Mouse (Mus musculus) liver, adult 10 weeks (tissue): ENCODE measurements around the gene Cfap99. TPM values are rescaled to one million over a fixed set of nuclear protein-coding genes. Genes with fewer than 3 reads are reported as not detected.

Experiments
- polyA plus RNA-seq: library from polyadenylated mRNA; stranded (reverse); fragments of 350-450 nt; fragmentation: Illumina TruSeq; extraction: RNeasy Lipid Tissue Mini Kit (QIAGEN cat#74804); gene quantifications from one replicate; pipeline ENCODE4 v1.2.3, GENCODE M21; 2014; ENCODE audit warnings: low read depth, low replicate concordance

Gene Cfap99
- polyA plus RNA-seq: not detected

GRCm38 (mm10) chr5:34288154-34288716 is at the start of gene Cfap99, which contains the start of gene Zfyve28:
Cfap99 (plus strand) TSS chr5:34288600.
Zfyve28 (minus strand) TSS chr5:34288449.

DNA sequence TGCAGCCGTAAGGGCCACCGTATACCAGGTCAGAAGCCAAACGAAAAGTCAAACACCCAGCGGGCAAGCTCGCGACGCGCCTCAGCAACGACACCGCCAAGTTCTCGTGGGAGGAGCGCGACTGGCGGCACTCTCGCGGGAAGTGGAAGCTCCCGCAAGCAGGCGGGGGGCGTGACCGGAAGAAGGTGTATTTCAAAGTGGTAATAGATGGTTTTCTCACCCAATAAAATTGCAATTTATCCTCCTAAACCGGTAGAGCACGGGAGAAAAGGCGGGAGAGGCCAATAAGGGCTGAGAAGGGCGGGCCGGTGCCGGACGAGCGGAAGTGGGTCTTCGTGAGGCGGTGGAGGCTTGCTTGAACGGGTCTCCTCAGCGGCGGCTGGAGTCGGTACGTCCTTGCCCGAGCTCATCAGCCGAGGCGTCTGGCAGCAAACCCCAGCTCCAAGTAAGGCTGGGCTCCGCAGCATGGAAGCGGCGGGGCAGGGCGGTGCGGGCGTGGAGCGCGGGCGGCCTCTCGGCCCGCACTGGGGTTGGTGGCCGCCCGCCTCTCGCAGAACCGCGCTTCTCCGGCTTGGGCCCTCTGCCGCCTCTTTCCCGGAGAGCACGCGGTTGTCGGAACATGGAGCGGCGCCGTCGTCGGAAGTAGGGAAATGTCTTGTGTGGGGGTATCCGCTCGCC is 47.8 kb downstream of the Cfap99 start, which contains the start of gene Rnf4:
Gene Rnf4, plus strand, starts transcription at position 193 of the 678 bp plus-strand sequence.

GRCm38 (mm10) chr5:34369341-34370021 is 81.1 kb downstream of the Cfap99 start, which contains the start of gene Fam193a:
Fam193a (plus strand) TSS chr5:34369933.

Other genes with a start within 250 kb of the Cfap99 start
- gene Poln, start 119.2 kb upstream of the Cfap99 start, polyA plus RNA-seq: not detected
- gene Haus3, start 119.1 kb upstream of the Cfap99 start, polyA plus RNA-seq: 13.3 TPM
- gene Mxd4, start 100.9 kb upstream of the Cfap99 start, polyA plus RNA-seq: 9.6 TPM
- gene Zfyve28, start 151 bp upstream of the Cfap99 start, polyA plus RNA-seq: not detected
- gene Rnf4, start 47.7 kb downstream of the Cfap99 start, polyA plus RNA-seq: 69.1 TPM
- gene Fam193a, start 81.3 kb downstream of the Cfap99 start, polyA plus RNA-seq: 9.6 TPM
- gene Tnip2, start 225.4 kb downstream of the Cfap99 start, polyA plus RNA-seq: 1.9 TPM
- 2.9 TPM for gene Sh3bp2, start 237.2 kb downstream of the Cfap99 start, polyA plus RNA-seq